Mouse (Mus musculus) liver, adult 2 months (tissue): ENCODE results near the gene Syt6.

Experiments used
- CTCF ChIP-seq: fragments of 200-500 bp; IDR thresholded peaks from 2 replicates; pipeline ENCODE4 v1.5.1; 2011; ENCODE audit warnings: low read depth, low read length, control low read depth
- POLR2A ChIP-seq: fragments of 200-500 bp; IDR thresholded peaks from 2 replicates; pipeline ENCODE4 v1.6.1; 2011; ENCODE audit warnings: low read length, control low read depth; ENCODE audit not compliant: insufficient read depth; ENCODE audit errors: extremely low read depth

DNA sequence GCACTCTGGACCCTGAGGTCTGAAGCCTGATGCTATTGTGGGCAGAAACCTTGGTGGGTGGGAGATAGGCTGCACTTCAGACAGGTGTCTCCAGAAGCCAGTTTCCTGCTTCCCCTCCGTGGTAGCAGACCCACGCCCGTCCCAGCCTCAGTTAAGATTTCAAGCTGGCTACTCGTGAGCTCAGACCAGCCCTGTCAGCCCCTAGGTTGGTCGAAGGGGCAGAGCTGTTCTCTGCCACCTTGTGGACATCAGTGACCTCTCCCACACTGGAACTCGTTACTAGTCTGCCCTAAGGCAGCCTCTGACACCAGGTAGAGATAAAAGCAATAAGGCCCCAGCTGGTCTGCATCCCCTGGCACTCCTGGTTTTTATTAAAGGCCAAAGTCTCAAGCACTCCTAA is 42.0 kb downstream of the Syt6 start:
- TF ChIP-seq CTCF = no peak
- no peak for TF ChIP-seq POLR2A
